Mouse (Mus musculus) midbrain, postnatal 0 days (tissue): Measurements from ENCODE around the gene Pla1a. TPM values are rescaled to one million over a fixed set of nuclear protein-coding genes. Genes with fewer than 3 reads are reported as not detected.
A peak's percentile ranks its signal among the peaks of the same experiment; 100 is the strongest.

ENCODE experiments used
- ATAC-seq: fragments of 200-750 bp; cut with Nextera tagmentation; 2 replicates; pipeline ENCODE4 v1.8.0; 2017; ENCODE audit warnings: moderate number of reproducible peaks, mild to moderate bottlenecking, moderate TSS enrichment, moderate library complexity; ENCODE audit not compliant: low FRiP score
- DNase-seq: peaks from one replicate; pipeline ENCODE4 v3.0.0-alpha.2; 2015; ENCODE audit warnings: low spot score
- H3K27ac ChIP-seq: fragments of 300-500 bp; sonication (generic); 2 replicates; pipeline ENCODE4 v1.5.1; 2014; ENCODE audit warnings: low read depth, mild to moderate bottlenecking, low read length, mixed read lengths
- H3K27me3 ChIP-seq: fragments of 300-500 bp; sonication (generic); 2 replicates; pipeline ENCODE4 v1.6.1; 2014; ENCODE audit warnings: low read length, control low read depth, mixed read lengths; ENCODE audit not compliant: insufficient read depth
- H3K36me3 ChIP-seq: fragments of 300-500 bp; sonication (generic); 2 replicates; pipeline ENCODE4 v1.6.1; 2014; ENCODE audit warnings: low read length, control low read depth, mixed read lengths; ENCODE audit not compliant: insufficient read depth
- H3K4me1 ChIP-seq: fragments of 300-500 bp; sonication (generic); 2 replicates; pipeline ENCODE4 v1.6.1; 2014; ENCODE audit warnings: mild to moderate bottlenecking, control low read depth, antibody characterized with exemption, low read length, mixed read lengths; ENCODE audit not compliant: insufficient read depth
- H3K4me2 ChIP-seq: fragments of 300-500 bp; sonication (generic); 2 replicates; pipeline ENCODE4 v1.6.1; 2014; ENCODE audit warnings: low read depth, mild to moderate bottlenecking, low read length, mixed read lengths; ENCODE audit not compliant: poor library complexity, severe bottlenecking
- H3K4me3 ChIP-seq: fragments of 300-500 bp; sonication (generic); 2 replicates; pipeline ENCODE4 v1.5.1; 2014; ENCODE audit warnings: low read depth, mild to moderate bottlenecking, low read length, moderate library complexity
- H3K9ac ChIP-seq: fragments of 300-500 bp; sonication (generic); replicated peaks from 2 replicates; pipeline ENCODE4 v1.6.1; 2014; ENCODE audit warnings: mild to moderate bottlenecking, low read length, moderate library complexity, mixed read lengths; ENCODE audit not compliant: poor library complexity, severe bottlenecking
- H3K9me3 ChIP-seq: fragments of 300-500 bp; sonication (generic); 2 replicates; pipeline ENCODE4 v1.6.1; 2016; ENCODE audit warnings: low read length, control low read depth
- CTCF ChIP-seq: IDR thresholded peaks from 2 replicates; pipeline ENCODE4 v1.5.1; 2016; ENCODE audit warnings: antibody characterized with exemption, mild to moderate bottlenecking
- WGBS: fragments of 180-500 bp; shearing (Covaris S2); extraction: QIAGEN DNeasy Blood & Tissue Kit; methylation state at CpG from one replicate; pipeline ENCODE4 v1.1.7; 2014; 5-methylcytosine and 5-hydroxymethylcytosine counted together
- polyA plus RNA-seq: library from polyadenylated mRNA; unstranded; fragments of >200 nt; fragmentation: Nextera tagmentation; extraction: Ambion mirVana; gene quantifications from 2 replicates; pipeline ENCODE4 v1.2.1, GENCODE M21; 2015
- total RNA-seq: library from RNA; depleted of rRNA; stranded (reverse); fragments of >200 nt; gene quantifications from 2 replicates; pipeline ENCODE4 v1.2.3, GENCODE M21; 2014

Gene Pla1a
- total and polyA plus RNA-seq, 2 experiments from 2014 or later = 1.4 to 1.6 TPM

DNA sequence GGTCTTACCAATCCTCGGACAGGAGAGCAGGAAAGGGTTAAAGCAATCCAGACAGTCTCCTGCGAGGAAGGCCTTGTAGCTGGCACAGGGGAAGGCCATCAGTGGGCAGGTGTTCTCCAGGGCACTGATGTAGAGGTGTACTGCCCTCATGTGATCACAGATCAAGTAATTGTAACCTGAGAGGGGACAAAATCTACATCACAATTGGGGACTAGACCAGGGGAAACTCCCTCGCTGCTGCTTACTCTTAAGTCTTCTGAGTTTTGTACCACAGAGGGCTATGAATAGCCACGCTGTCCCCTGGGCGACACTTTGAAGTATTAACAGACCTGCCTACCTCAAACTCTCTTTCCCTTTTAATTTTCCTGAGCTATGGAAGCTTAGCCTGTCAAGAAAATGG is 25.4 kb downstream of the Pla1a start:
- Histone ChIP-seq H3K4me2 (no peak overlapping the region), H3K27ac (no peak overlapping the region), H3K9ac (no peak overlapping the region), H3K27me3 (no peaks in the 10 kb centered on the region), H3K9me3 (no peaks in the 10 kb centered on the region), H3K4me3 (no peak overlapping the region), H3K36me3 (no peaks in the 10 kb centered on the region), H3K4me1 (no peaks in the 10 kb centered on the region)
- ATAC-seq (no peak), DNase-seq (no peak)
- WGBS = 30% methylated on average over 5 of the region's 5 CpGs
- TF ChIP-seq CTCF = no peak

DNA sequence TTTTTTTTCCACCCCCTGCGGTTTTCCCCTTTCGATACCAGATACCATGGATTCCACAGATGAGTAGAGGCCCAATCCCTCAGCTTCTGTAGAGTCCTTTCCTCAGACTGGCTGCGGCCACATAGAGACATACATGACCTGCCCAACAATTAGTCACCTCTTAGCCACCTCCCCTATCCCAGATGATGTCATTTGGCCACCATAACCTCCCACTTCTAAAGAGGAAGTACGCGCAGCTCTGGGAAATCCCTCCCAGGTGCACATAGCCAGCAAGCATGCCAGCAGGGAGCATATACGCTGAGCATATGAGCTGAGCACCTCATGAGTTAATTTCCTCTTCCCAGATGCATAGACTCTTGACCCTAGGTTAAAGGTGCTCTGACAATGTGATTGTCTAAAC is 26.2 kb downstream of the Pla1a start:
- H3K36me3 ChIP-seq = no peaks in the 10 kb centered on the region
- no peaks in the 10 kb centered on the region for H3K9me3 ChIP-seq
- DNase-seq (no peak), ATAC-seq (no peak)
- H3K4me1 ChIP-seq = no peaks in the 10 kb centered on the region
- TF ChIP-seq CTCF = no peak
- no peak overlapping the region for H3K9ac ChIP-seq
- no peak overlapping the region for H3K4me3 ChIP-seq
- WGBS = 84% methylated on average over 6 of the region's 6 CpGs
- no peaks in the 10 kb centered on the region for H3K27me3 ChIP-seq
- H3K27ac ChIP-seq = no peak overlapping the region
- H3K4me2 ChIP-seq = no peak overlapping the region

DNA sequence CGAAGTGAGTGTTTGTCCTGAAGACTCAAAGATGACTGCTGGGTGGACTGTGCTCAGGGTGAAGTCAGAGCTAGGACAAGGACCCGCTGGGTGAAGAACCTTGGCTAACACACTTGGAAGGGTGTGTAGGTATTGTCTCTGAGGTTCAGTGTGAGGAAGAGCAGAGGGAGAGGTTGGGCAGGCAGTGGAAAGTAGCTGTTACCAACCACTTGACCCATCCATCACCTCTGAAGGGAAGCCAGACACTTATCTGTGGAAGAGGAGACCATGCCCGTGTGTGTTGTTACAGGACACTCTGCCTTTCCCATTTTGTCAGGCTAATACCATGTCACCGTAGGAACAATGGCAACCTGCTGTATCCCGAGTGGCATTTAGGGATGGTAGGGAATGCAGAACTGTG is 26.7 kb downstream of the Pla1a start:
- no peak for ATAC-seq
- no peak for TF ChIP-seq CTCF
- WGBS = 79% methylated on average over 5 of the region's 5 CpGs

DNA sequence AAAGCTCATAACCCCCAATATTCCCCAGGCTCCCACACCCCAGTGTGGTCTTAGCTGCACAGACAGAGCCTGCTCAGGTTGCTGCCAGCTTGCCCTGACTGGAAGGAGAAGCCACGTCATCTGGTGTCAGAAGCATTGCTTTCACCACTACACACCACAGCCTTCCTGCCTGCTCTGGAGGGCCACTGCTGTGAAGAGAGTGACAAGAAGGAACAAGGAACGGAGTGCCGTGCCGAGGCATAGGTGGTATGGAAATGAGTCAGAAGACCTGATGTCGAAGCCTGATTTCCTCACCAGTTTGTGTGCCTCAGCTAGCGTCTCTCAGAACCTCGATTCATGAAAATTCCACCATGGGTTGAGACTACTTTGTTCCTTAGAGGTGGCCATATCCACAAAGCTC is 29.3 kb downstream of the Pla1a start:
- Histone ChIP-seq H3K9me3 (no peaks in the 10 kb centered on the region), H3K27me3 (no peaks in the 10 kb centered on the region), H3K36me3 (no peaks in the 10 kb centered on the region), H3K9ac (no peak overlapping the region), H3K4me3 (no peak overlapping the region), H3K4me1 (peaks cover 11% of the 10 kb centered on the region), H3K4me2 (no peak overlapping the region), H3K27ac (no peak overlapping the region)
- 92% methylated on average over 7 of the region's 7 CpGs for WGBS
- no peak for ATAC-seq
- no peak for DNase-seq
- TF ChIP-seq CTCF = no peak

More for the DNA sequence above, 26.7 kb downstream of the Pla1a start:
- Histone ChIP-seq H3K9me3 (no peaks in the 10 kb centered on the region), H3K4me2 (no peak overlapping the region), H3K4me1 (no peaks in the 10 kb centered on the region), H3K27ac (no peak overlapping the region), H3K27me3 (no peaks in the 10 kb centered on the region), H3K36me3 (no peaks in the 10 kb centered on the region), H3K4me3 (no peak overlapping the region), H3K9ac (no peak overlapping the region)
- no peak for DNase-seq

DNA sequence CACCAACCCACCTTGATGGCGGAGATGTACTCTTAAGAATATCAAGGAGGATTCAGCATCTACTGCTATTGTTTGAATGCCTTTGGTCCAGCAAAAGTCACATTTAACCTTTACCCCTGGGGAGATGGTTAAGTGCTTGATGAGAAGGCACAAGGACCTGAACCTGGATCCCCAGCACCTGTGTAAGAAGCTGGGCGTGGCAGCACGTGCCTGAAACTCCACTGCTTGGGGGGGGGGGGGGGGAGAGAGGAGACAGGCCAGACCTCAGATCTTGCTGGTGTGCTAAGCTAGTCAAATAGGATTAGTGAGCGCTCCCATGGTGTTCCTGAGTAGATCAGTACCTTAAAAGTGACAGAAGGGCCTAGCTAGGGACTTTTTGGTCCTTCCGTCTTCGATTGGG is 31.5 kb downstream of the Pla1a start:
- no peak overlapping the region for H3K4me2 ChIP-seq
- no peak overlapping the region for H3K27ac ChIP-seq
- H3K4me3 ChIP-seq = no peak overlapping the region
- H3K9ac ChIP-seq = no peak overlapping the region
- H3K36me3 ChIP-seq = no peaks in the 10 kb centered on the region
- WGBS = 70% methylated on average over 6 of the region's 6 CpGs
- DNase-seq = no peak
- no peaks in the 10 kb centered on the region for H3K9me3 ChIP-seq
- no peak for TF ChIP-seq CTCF
- no peaks in the 10 kb centered on the region for H3K27me3 ChIP-seq
- no peak for ATAC-seq
- peaks cover 11% of the 10 kb centered on the region for H3K4me1 ChIP-seq

DNA sequence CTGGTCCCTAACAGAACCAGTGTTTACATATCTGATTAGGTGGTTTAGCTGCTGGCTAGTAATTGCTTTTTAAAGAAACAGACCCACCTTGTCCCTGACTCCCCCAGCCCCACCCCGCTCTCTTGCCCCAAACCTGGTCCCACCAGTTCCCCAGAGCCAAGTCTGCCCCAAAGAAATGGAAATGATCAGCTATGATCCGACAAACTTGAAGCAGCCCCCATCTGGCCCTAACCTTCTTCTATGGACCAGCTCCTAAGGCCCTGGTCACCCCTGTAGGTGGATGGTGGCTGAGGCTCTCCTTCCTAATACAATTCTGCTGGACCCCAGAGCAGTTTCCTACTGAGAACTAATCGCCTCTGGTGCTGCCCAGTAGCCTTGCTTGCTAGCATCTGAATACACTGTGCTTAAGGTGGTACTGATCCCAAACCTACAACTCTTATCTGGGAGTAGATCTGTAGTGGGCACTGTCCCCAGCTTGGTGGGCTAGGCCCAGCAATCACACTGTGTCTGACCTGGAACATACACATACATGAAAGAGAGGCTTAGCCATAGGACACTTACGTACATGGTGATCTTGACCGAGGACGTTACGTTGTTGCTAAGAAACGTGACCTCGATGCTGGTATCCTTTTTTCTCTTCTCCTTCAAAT is 32.5 kb downstream of the Pla1a start:
- no peak overlapping the region for H3K4me3 ChIP-seq
- no peaks in the 10 kb centered on the region for H3K27me3 ChIP-seq
- H3K9ac ChIP-seq = peak overlapping the region; percentile 51; the same call in 1 of the 2 replicates
- no peak for TF ChIP-seq CTCF
- ATAC-seq (no peak; the same call in 1 of the 2 replicates), DNase-seq (peak; percentile 1)
- peak overlapping the region; percentile 54 for H3K4me2 ChIP-seq
- no peaks in the 10 kb centered on the region for H3K36me3 ChIP-seq
- no peaks in the 10 kb centered on the region for H3K9me3 ChIP-seq
- H3K4me1 ChIP-seq = peaks cover 11% of the 10 kb centered on the region
- 0 out of 2 replicates have a peak overlapping the region, but pooled peaks have one; percentile 1 for H3K27ac ChIP-seq
- WGBS = 65% methylated on average over 9 of the region's 9 CpGs
